Mouse (Mus musculus): ENCODE results near the gene Vmn2r99. TPM values are rescaled to one million over a fixed set of nuclear protein-coding genes. Genes with fewer than 3 reads are reported as not detected.

Gene Vmn2r99
- not detected in 2 replicates for polyA plus RNA-seq (2015; fragmentation: Nextera tagmentation; extraction: Ambion mirVana)

DNA sequence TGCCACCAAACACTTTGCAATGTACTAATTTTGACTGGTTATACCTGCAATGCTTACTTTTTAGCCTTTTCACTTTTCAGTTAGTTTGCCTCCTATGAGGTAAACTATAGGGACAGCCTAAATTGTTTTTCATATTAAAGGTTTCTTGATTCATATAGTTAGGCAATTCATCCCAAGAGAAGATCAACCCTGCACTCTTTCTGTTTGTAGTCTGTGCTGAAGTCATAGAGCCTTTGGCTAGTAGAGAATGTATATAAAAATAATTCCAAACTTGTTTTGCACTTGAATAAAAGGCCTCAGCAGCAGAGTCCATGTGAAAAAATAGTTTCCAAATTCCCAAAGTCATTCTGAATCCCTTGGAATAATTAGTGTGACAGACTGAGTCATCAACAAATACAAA is at the start of gene Vmn2r99:
Gene Vmn2r99, plus strand, starts transcription at position 301 of the 400 bp plus-strand sequence.
- Histone ChIP-seq H3K27me3 (no peaks in the 10 kb centered on the region), H3K4me2 (no peak within 1 kb of the TSS), H3K27ac (replicated peaks) (no peak within 1 kb of the TSS), H3K9me3 (replicated peaks) (no peaks in the 10 kb centered on the region), H3K9ac (no peak within 1 kb of the TSS), H3K36me3 (replicated peaks) (no peaks in the 10 kb centered on the region), H3K4me3 (replicated peaks) (no peak within 1 kb of the TSS), H3K4me1 (replicated peaks) (no peaks in the 10 kb centered on the region)
- ATAC-seq (ENCODE audit: insufficient read depth) = no peak

- H3K4me2 ChIP-seq = no peak overlapping the region
- WGBS (ENCODE audit: insufficient replicate concordance) = 68% methylated on average over 3 of the region's 3 CpGs
- no peaks in the 10 kb centered on the region for H3K4me1 ChIP-seq (replicated peaks)
- H3K9me3 ChIP-seq (replicated peaks) = 0 out of 2 replicates have a peak, but pooled peaks cover 3% of the 10 kb centered on the region
- H3K9ac ChIP-seq = no peak overlapping the region
- no peak for ATAC-seq (ENCODE audit: insufficient read depth)
- no peak overlapping the region for H3K27ac ChIP-seq (replicated peaks)
- no peaks in the 10 kb centered on the region for H3K36me3 ChIP-seq (replicated peaks)
- no peaks in the 10 kb centered on the region for H3K27me3 ChIP-seq
- no peak overlapping the region for H3K4me3 ChIP-seq (replicated peaks)
These were observed 75.9 kb downstream of the Vmn2r99 start for GRCm38 (mm10) chr17:19437623-19438022.

DNA sequence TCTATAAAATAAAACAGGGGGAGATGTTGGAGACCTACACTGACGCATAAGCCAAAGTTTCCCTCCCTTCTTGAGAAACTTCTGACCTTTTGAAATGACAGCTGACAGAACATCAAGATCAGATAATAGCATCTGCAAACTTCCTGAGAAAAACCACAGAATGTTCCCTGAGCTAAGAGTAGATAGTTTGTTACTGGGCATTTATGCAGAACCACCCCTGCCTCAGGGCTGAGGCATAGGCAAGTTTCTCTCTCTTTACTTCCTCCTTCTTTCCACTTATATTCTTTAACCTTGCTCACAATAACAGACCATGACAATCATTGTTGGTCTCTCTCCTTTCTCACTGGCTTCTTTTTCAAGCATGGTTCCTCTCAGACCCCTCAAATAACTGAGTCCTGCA is 83.2 kb downstream of the Vmn2r99 start:
- no peak for ATAC-seq (ENCODE audit: insufficient read depth)
- Histone ChIP-seq H3K4me1 (replicated peaks) (no peaks in the 10 kb centered on the region), H3K4me2 (no peak overlapping the region), H3K27ac (replicated peaks) (no peak overlapping the region), H3K4me3 (replicated peaks) (no peak overlapping the region), H3K36me3 (replicated peaks) (no peaks in the 10 kb centered on the region), H3K9me3 (replicated peaks) (no peaks in the 10 kb centered on the region), H3K9ac (no peak overlapping the region), H3K27me3 (no peaks in the 10 kb centered on the region)
- WGBS (ENCODE audit: insufficient replicate concordance) = 76% methylated on average over 1 of the region's 1 CpGs

Other genes with a start within 250 kb of the Vmn2r99 start
- gene Vmn2r100, start 142.8 kb downstream of the Vmn2r99 start, polyA plus RNA-seq (2015; fragmentation: Nextera tagmentation; extraction: Ambion mirVana) = not detected in 2 replicates
- gene Vmn2r101, start 215.3 kb downstream of the Vmn2r99 start, polyA plus RNA-seq (2015; fragmentation: Nextera tagmentation; extraction: Ambion mirVana) = not detected in 2 replicates